Mouse (Mus musculus): Measurements from ENCODE around the gene 9930022D16Rik. TPM values are rescaled to one million over a fixed set of nuclear protein-coding genes. Genes with fewer than 3 reads are reported as not detected.

9930022D16Rik gene
- polyA plus RNA-seq, 1 experiment from 2014 or later = not detected

- no peaks in the 10 kb centered on the region for H3K36me3 ChIP-seq (replicated peaks)
- H3K9me3 ChIP-seq (replicated peaks) = no peaks in the 10 kb centered on the region
- H3K4me2 ChIP-seq = no peak overlapping the region
- no peaks in the 10 kb centered on the region for H3K27me3 ChIP-seq
- ATAC-seq (ENCODE audit: insufficient read depth) = no peak
- no peak overlapping the region for H3K27ac ChIP-seq (replicated peaks)
- no peak overlapping the region for H3K9ac ChIP-seq
- no peak overlapping the region for H3K4me3 ChIP-seq (replicated peaks)
- H3K4me1 ChIP-seq (replicated peaks) = peaks cover 47% of the 10 kb centered on the region
- 82% methylated on average over 8 of the region's 8 CpGs for WGBS (ENCODE audit: insufficient replicate concordance)
Measured at GRCm38 (mm10) chr11:109385296-109385695, 28.4 kb upstream of the 9930022D16Rik start.

- Histone ChIP-seq H3K4me2 (no peak overlapping the region), H3K9ac (no peak overlapping the region), H3K27ac (replicated peaks) (no peak overlapping the region), H3K36me3 (replicated peaks) (peaks cover 19% of the 10 kb centered on the region), H3K9me3 (replicated peaks) (no peaks in the 10 kb centered on the region), H3K27me3 (no peaks in the 10 kb centered on the region), H3K4me1 (replicated peaks) (peaks cover 44% of the 10 kb centered on the region), H3K4me3 (replicated peaks) (no peak overlapping the region)
- no peak for ATAC-seq (ENCODE audit: insufficient read depth)
- WGBS (ENCODE audit: insufficient replicate concordance) = 82% methylated on average over 5 of the region's 5 CpGs
Measured at GRCm38 (mm10) chr11:109389046-109389445, 24.7 kb upstream of the 9930022D16Rik start.

GRCm38 (mm10) chr11:109391200-109391599 lies 22.5 kb upstream of the 9930022D16Rik start:
- Histone ChIP-seq H3K4me3 (replicated peaks) (no peak overlapping the region), H3K27me3 (no peaks in the 10 kb centered on the region), H3K9me3 (replicated peaks) (no peaks in the 10 kb centered on the region), H3K9ac (no peak overlapping the region), H3K36me3 (replicated peaks) (peaks cover 32% of the 10 kb centered on the region), H3K4me1 (replicated peaks) (peaks cover 32% of the 10 kb centered on the region), H3K4me2 (no peak overlapping the region), H3K27ac (replicated peaks) (no peak overlapping the region)
- no peak for ATAC-seq (ENCODE audit: insufficient read depth)
- 85% methylated on average over 7 of the region's 7 CpGs for WGBS (ENCODE audit: insufficient replicate concordance)

GRCm38 (mm10) chr11:109391760-109392159 lies 22.0 kb upstream of the 9930022D16Rik start:
- no peaks in the 10 kb centered on the region for H3K9me3 ChIP-seq (replicated peaks)
- WGBS (ENCODE audit: insufficient replicate concordance) = 60% methylated on average over 7 of the region's 7 CpGs
- no peaks in the 10 kb centered on the region for H3K27me3 ChIP-seq
- H3K27ac ChIP-seq (replicated peaks) = no peak overlapping the region
- peaks cover 31% of the 10 kb centered on the region for H3K4me1 ChIP-seq (replicated peaks)
- no peak overlapping the region for H3K4me2 ChIP-seq
- no peak for ATAC-seq (ENCODE audit: insufficient read depth)
- H3K9ac ChIP-seq = no peak overlapping the region
- H3K4me3 ChIP-seq (replicated peaks) = no peak overlapping the region
- peaks cover 37% of the 10 kb centered on the region for H3K36me3 ChIP-seq (replicated peaks)

- H3K4me3 ChIP-seq (replicated peaks) = no peak overlapping the region
- no peak overlapping the region for H3K27ac ChIP-seq (replicated peaks)
- ATAC-seq (ENCODE audit: insufficient read depth) = no peak
- H3K9me3 ChIP-seq (replicated peaks) = no peaks in the 10 kb centered on the region
- peaks cover 24% of the 10 kb centered on the region for H3K4me1 ChIP-seq (replicated peaks)
- H3K36me3 ChIP-seq (replicated peaks) = peaks cover 46% of the 10 kb centered on the region
- no peaks in the 10 kb centered on the region for H3K27me3 ChIP-seq
- no peak overlapping the region for H3K4me2 ChIP-seq
- 84% methylated on average over 9 of the region's 9 CpGs for WGBS (ENCODE audit: insufficient replicate concordance)
- H3K9ac ChIP-seq = no peak overlapping the region
Measured at GRCm38 (mm10) chr11:109392601-109393000, 21.1 kb upstream of the 9930022D16Rik start.

- Histone ChIP-seq H3K9ac (no peak overlapping the region), H3K4me1 (replicated peaks) (0 out of 2 replicates have a peak, but pooled peaks cover 13% of the 10 kb centered on the region), H3K27me3 (no peaks in the 10 kb centered on the region), H3K4me2 (no peak overlapping the region), H3K4me3 (replicated peaks) (no peak overlapping the region), H3K36me3 (replicated peaks) (peaks cover 65% of the 10 kb centered on the region), H3K9me3 (replicated peaks) (no peaks in the 10 kb centered on the region), H3K27ac (replicated peaks) (no peak overlapping the region)
- ATAC-seq (ENCODE audit: insufficient read depth) = no peak
- WGBS (ENCODE audit: insufficient replicate concordance) = 83% methylated on average over 9 of the region's 9 CpGs
Measured at GRCm38 (mm10) chr11:109394758-109395157, 19.0 kb upstream of the 9930022D16Rik start.

GRCm38 (mm10) chr11:109395291-109395690 lies 18.4 kb upstream of the 9930022D16Rik start:
- Histone ChIP-seq H3K9ac (no peak overlapping the region), H3K27me3 (no peaks in the 10 kb centered on the region), H3K27ac (replicated peaks) (no peak overlapping the region), H3K9me3 (replicated peaks) (no peaks in the 10 kb centered on the region), H3K4me3 (replicated peaks) (no peak overlapping the region), H3K4me2 (no peak overlapping the region), H3K36me3 (replicated peaks) (peaks cover 70% of the 10 kb centered on the region), H3K4me1 (replicated peaks) (0 out of 2 replicates have a peak, but pooled peaks cover 13% of the 10 kb centered on the region)
- no peak for ATAC-seq (ENCODE audit: insufficient read depth)
- WGBS (ENCODE audit: insufficient replicate concordance) = 83% methylated on average over 9 of the region's 9 CpGs

GRCm38 (mm10) chr11:109406431-109406830 lies 7.3 kb upstream of the 9930022D16Rik start:
- H3K4me1 ChIP-seq (replicated peaks) = no peaks in the 10 kb centered on the region
- no peaks in the 10 kb centered on the region for H3K36me3 ChIP-seq (replicated peaks)
- no peaks in the 10 kb centered on the region for H3K27me3 ChIP-seq
- no peaks in the 10 kb centered on the region for H3K9me3 ChIP-seq (replicated peaks)
- 70% methylated on average over 5 of the region's 5 CpGs for WGBS (ENCODE audit: insufficient replicate concordance)
- no peak for ATAC-seq (ENCODE audit: insufficient read depth)
- no peak overlapping the region for H3K9ac ChIP-seq
- H3K27ac ChIP-seq (replicated peaks) = no peak overlapping the region
- H3K4me3 ChIP-seq (replicated peaks) = no peak overlapping the region
- no peak overlapping the region for H3K4me2 ChIP-seq

- Histone ChIP-seq H3K36me3 (replicated peaks) (no peaks in the 10 kb centered on the region), H3K4me3 (replicated peaks) (no peak overlapping the region), H3K27me3 (no peaks in the 10 kb centered on the region), H3K4me2 (no peak overlapping the region), H3K9ac (no peak overlapping the region), H3K27ac (replicated peaks) (no peak overlapping the region), H3K9me3 (replicated peaks) (no peaks in the 10 kb centered on the region), H3K4me1 (replicated peaks) (no peaks in the 10 kb centered on the region)
- ATAC-seq (ENCODE audit: insufficient read depth) = no peak
- WGBS (ENCODE audit: insufficient replicate concordance) = 75% methylated on average over 15 of the region's 15 CpGs
Measured at GRCm38 (mm10) chr11:109410197-109410980, 3.3 kb upstream of the 9930022D16Rik start.

GRCm38 (mm10) chr11:109414802-109415201 lies 1.1 kb downstream of the 9930022D16Rik start:
- H3K4me1 ChIP-seq (replicated peaks) = no peaks in the 10 kb centered on the region; the same call in 1 of the 2 replicates
- no peak overlapping the region for H3K27ac ChIP-seq (replicated peaks)
- no peak overlapping the region for H3K4me2 ChIP-seq
- no peaks in the 10 kb centered on the region for H3K36me3 ChIP-seq (replicated peaks)
- no peaks in the 10 kb centered on the region for H3K9me3 ChIP-seq (replicated peaks)
- no peak for ATAC-seq (ENCODE audit: insufficient read depth)
- WGBS (ENCODE audit: insufficient replicate concordance) = 75% methylated on average over 5 of the region's 5 CpGs
- H3K27me3 ChIP-seq = no peaks in the 10 kb centered on the region
- H3K9ac ChIP-seq = no peak overlapping the region
- H3K4me3 ChIP-seq (replicated peaks) = no peak overlapping the region

GRCm38 (mm10) chr11:109416709-109417420 lies 3.1 kb downstream of the 9930022D16Rik start:
- Histone ChIP-seq H3K4me2 (no peak overlapping the region), H3K36me3 (replicated peaks) (no peaks in the 10 kb centered on the region)
- 70% methylated on average over 8 of the region's 8 CpGs for WGBS (ENCODE audit: insufficient replicate concordance)

More at GRCm38 (mm10) chr11:109416709-109417420, 3.1 kb downstream of the 9930022D16Rik start:
- ATAC-seq (ENCODE audit: insufficient read depth) = no peak
- Histone ChIP-seq H3K4me3 (replicated peaks) (no peak overlapping the region), H3K4me1 (replicated peaks) (no peaks in the 10 kb centered on the region; the same call in 1 of the 2 replicates), H3K27me3 (no peaks in the 10 kb centered on the region), H3K27ac (replicated peaks) (no peak overlapping the region), H3K9ac (no peak overlapping the region), H3K9me3 (replicated peaks) (no peaks in the 10 kb centered on the region)
